Mouse (Mus musculus) bone marrow, adult 2 months (tissue): ENCODE data around the gene Tmem255a.

ENCODE experiments used
- CTCF ChIP-seq: fragments of 200-500 bp; IDR thresholded peaks from 2 replicates; pipeline ENCODE4 v1.5.1; 2011; ENCODE audit warnings: low read length, control low read depth; ENCODE audit not compliant: control insufficient read depth, insufficient read depth
- POLR2A ChIP-seq: fragments of 200-500 bp; IDR thresholded peaks from 2 replicates; pipeline ENCODE4 v1.6.1; 2011; ENCODE audit warnings: low read depth, mild to moderate bottlenecking, control low read depth, low read length, borderline replicate concordance; ENCODE audit not compliant: control insufficient read depth

DNA sequence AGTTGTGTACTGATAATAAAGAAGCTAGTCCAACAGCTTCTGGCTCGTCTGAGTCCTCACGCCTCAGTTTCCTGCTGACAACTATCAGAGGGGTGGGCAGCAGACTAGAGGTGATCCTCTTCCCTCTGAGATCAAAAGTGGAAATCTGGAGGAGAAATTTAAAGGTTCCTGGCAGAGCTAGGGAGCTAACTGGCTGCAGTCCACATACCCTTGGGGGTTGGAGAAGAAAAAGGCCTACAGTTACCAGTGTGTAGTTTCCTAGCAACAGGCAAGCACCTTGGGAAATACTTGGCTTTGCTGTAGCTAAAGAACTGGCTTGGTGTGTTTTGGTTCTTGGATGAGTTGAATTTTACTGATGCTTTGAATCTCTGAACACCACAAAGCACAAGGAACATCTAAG is 50.4 kb downstream of the Tmem255a start:
- TF ChIP-seq POLR2A: no peak
- TF ChIP-seq CTCF: no peak
